Mouse (Mus musculus) brain, embryonic 14.5 days (tissue): ENCODE measurements around the gene Il2rb.

ENCODE experiments used
- CTCF ChIP-seq: fragments of 200-500 bp; IDR thresholded peaks from 2 replicates; pipeline ENCODE4 v1.5.1; 2012; ENCODE audit warnings: inconsistent platforms, mild to moderate bottlenecking, moderate library complexity, borderline replicate concordance; ENCODE audit not compliant: insufficient read depth, insufficient read length; ENCODE audit errors: extremely low read depth
- POLR2A ChIP-seq: fragments of 200-500 bp; IDR thresholded peaks from 2 replicates; pipeline ENCODE4 v1.6.1; 2012; ENCODE audit warnings: mild to moderate bottlenecking, inconsistent platforms, borderline replicate concordance; ENCODE audit not compliant: poor library complexity, insufficient read depth, insufficient read length, severe bottlenecking; ENCODE audit errors: extremely low read depth

DNA sequence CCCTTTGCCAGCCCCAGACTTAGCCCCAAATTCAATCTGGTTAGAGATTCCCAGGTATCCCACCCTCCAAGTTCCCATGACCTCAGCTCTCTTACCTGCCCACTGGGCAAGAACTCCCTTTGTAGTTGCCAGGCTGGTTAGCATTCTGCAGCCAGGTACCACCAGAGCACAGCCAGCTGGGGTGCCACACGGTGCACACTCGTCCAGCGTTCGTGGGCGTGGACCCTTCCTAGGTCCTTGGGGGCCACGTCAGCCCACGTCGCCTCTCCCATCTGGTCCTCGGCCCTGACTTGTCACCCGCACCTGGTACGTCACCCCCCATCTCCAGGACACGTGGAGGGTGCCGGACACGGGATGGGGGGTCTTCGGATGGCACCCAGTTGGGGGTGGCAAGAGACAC lies 49.0 kb upstream of the Il2rb start:
- TF ChIP-seq POLR2A (no peak), CTCF (no peak)
